Mouse (Mus musculus): Measurements from ENCODE around the gene Csnk1e.

Csnk1e gene

GRCm38 (mm10) chr15:79369452-79370280 is 85.7 kb downstream of the Csnk1e start:
- in situ Hi-C loops (cut with MboI, MseI): no loop called here

- in situ Hi-C loops (cut with MboI, MseI): no loop called here
Observed at GRCm38 (mm10) chr15:79368861-79369440, 86.4 kb downstream of the Csnk1e start.

- in situ Hi-C loops (cut with MboI, MseI): no loop called here
Observed at GRCm38 (mm10) chr15:79368313-79368811, 87.0 kb downstream of the Csnk1e start.
